Mouse (Mus musculus) kidney, postnatal 14 days (tissue): ENCODE measurements around the gene 1700030K09Rik.
A peak's percentile ranks its signal among the peaks of the same experiment; 100 is the strongest.

Experiments
- DNase-seq: peaks from one replicate; pipeline ENCODE4 v3.0.0; 2022; ENCODE audit warnings: mixed read lengths

1700030K09Rik gene

DNA sequence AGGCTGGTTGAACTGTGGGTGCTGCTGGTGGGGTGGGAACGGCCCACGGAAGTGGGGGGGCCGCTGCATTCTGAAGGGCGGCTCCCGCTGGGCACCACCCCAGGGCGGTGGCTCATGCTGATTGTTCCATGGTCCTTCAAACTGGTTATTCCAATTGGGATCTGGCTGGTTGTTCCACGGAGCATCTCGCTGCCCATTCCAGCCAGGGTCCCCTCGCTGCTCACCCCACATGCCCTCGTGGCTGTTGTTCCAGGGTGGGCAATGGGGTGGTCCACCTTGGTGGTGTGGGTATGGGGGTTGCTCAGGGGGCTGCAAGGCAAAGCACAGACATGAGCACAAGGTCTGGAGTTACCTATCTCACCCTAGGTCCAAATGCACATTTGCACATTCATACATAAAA, 20.5 kb downstream of the 1700030K09Rik start:
- no peak for DNase-seq

DNA sequence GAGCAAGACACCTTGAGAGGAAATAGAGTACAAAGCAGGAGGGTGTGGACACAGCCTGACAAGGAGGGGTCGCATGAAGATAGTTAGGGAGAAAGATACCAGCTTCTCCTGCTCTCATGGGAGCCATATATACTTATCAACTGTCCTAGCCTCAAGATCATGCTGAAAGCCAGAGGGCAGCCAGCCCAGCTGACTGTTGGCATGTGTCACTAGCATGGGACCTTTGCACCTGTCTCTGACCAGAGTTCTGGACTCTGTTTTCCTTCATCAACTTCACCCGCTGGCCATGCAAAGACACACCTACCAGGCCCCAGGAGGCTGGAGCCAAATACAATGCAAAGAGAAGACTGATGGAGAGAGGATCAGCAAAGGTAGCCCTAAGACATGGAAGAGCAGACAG, 25.6 kb downstream of the 1700030K09Rik start:
- DNase-seq: peak; percentile 29

GRCm38 (mm10) chr8:72469984-72470383, 26.3 kb downstream of the 1700030K09Rik start:
- no peak for DNase-seq

DNA sequence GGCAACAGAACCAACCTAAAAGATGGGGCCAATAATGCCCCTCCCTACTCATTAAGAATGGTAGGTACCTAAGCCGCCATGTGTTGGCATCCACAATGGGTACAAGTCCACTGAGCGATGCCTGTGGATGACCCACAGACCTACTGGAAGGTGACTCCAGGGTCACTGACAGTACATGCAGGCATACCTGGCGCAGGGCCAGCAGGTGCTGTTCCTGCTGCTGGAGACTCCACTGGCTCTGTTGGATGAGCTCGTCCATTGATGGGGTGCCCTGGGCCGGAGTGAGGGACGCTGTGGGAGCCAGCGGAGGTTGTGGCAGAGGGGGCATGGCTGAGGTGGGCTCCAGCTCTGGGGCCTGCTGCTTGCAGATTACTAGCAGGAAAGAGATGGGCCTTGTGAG, 27.0 kb downstream of the 1700030K09Rik start:
- DNase-seq: peak; percentile 22

GRCm38 (mm10) chr8:72474826-72475546, 31.3 kb downstream of the 1700030K09Rik start, which contains the start of gene Cherp:
Gene Cherp (minus strand): TSS chr8:72475226.
- DNase-seq: peak; percentile 98

- DNase-seq: peak; percentile 44
Measured at GRCm38 (mm10) chr8:72485456-72486199, 41.9 kb downstream of the 1700030K09Rik start.

DNA sequence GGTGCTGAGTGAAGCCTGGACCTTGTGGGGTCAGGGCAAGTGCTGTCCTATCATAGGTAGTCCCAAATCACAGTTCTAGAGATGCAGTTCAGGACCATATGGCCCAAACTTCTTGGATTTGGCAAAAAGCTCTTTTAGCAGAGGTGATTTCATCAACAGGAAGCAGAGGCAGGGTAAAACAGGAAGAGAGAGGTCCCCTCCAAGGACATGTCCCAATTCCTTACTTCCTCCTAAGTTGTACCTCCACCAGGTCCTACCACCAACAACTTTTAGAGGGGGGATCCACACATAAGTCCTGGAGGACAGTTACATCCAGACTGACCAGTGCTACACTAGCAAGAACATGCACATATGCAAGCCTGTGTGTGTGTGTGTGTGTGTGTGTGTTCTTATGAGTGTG, 43.3 kb downstream of the 1700030K09Rik start:
- no peak for DNase-seq

- DNase-seq: peak; percentile 24
Measured at GRCm38 (mm10) chr8:72491017-72491416, 47.3 kb downstream of the 1700030K09Rik start.

DNA sequence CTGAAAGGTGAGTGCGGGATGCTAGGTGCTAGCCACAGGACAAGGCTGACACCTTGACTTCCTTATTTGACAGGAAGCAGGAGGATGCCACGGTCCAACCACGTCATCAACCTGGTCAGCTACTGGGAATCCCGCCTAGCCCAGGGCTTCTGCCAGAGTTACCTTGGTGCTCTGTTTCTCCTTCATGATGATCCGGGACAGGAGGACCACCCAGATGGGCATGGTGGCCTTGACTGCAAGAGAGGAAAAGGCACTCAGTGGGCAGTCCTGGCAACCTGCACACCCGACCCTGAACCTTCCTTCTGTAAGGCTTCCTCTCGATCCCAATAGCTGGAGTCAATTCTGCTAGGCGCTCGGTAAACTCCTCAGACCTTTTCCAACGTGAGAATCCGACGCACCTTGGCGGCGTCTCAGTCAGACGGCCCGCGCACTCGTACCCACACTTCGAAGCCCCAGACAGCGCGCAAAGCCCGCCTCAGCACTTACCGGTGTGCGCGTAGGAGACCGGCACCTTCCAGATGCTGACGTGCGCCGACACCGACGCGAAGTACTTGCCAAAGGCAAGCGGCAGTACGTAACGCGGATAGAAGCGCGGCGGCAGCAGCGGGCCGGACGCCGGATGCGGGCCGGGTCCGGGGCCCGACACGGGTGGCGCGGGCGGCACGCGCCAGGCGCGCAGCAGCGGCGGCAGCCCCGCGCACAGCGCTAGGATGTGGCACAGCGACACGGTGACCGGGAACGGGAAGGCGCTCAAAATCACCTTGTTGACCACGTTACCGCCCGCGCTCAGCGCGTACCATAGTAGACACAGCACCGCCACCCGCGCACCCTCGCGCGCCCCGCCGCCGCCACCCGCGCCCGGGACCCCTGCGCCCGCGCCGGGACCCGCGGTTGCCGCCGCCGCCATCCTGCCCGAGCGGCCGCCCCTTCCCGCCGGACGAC, 48.3 kb downstream of the 1700030K09Rik start, which contains the start of gene Slc35e1:
Slc35e1 (minus strand) TSS at position 935 of the 942 bp plus-strand sequence.
- DNase-seq: peak; percentile 27

DNA sequence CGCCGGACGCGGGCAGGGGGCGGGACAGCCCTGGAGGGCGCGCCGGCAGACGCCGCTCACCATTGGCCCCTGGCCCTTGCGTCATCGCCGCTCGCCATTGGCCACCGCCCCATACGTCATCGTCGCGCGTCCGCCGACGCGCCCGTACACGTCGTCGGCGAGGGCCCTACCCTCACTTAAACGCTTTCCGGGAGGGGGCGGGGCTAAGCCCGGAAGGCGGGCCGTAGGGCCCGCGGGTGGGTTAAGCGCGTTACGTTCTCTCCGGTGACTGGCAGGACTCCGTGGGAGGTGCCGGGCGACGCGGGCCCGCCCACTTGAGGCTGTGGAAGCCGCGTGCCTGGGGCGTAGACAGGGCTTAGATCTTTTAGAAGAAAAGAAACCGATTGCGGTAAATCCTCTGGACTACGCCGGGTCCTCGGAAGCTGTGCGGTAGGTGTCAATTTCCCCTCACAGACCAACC, 49.0 kb downstream of the 1700030K09Rik start:
- DNase-seq: peak; percentile 100

DNA sequence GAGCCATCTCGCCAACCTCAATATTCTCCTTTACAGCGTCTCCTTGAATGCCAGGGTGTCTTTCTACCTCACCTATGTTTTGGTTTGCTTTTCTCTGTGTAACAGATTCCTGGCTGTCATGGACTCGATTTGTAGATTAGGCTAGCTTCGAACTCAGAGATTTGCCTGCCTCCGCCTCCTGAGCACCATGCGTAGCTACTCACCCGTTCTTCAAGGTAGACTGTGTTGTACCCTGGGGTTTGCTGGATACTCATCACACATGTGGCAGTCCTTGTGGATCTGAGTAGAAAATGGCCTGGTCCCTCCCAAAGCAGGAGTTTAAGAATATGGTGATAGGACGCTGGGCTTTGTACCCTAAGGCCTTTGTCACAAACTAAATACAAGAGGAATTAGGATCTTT, 49.7 kb downstream of the 1700030K09Rik start:
- no peak for DNase-seq

DNA sequence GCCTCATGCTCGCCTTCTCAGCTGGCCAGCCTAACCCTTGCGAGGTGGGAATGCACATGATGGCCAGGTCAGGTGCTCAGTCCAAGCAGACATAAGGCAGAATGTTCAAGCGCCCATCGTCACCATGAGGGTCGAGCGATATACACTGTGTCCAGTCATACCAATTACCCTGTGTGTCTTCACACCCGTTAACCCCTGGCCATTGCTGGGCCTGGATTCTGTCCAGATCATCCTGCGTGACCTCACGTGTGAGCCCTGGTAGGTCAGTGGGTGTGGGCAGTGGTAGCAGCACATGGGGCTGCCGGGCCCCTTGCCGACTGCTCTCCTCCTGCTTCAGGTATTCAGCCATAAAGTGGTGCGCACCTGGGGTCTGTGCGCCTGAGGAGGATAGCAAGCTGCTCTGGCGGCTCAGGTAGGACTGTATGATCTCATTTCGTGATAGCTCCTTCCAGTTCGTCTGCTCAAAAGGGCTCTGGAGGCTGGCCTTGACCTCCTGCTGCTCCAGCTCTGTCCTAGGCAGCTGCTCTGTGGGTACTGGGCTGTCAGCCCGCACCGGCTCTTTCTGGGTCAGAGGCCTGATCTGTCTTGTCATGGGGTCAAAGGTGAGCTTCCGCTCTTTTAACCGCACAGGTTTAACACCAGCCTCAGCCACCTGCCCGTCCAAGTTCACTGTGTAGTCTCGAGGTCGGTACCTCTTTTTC, 51.9 kb downstream of the 1700030K09Rik start:
- DNase-seq: no peak

GRCm38 (mm10) chr8:72496217-72496616, 52.5 kb downstream of the 1700030K09Rik start:
- DNase-seq: no peak

- no peak for DNase-seq
Measured at GRCm38 (mm10) chr8:72497911-72498310, 54.2 kb downstream of the 1700030K09Rik start.

DNA sequence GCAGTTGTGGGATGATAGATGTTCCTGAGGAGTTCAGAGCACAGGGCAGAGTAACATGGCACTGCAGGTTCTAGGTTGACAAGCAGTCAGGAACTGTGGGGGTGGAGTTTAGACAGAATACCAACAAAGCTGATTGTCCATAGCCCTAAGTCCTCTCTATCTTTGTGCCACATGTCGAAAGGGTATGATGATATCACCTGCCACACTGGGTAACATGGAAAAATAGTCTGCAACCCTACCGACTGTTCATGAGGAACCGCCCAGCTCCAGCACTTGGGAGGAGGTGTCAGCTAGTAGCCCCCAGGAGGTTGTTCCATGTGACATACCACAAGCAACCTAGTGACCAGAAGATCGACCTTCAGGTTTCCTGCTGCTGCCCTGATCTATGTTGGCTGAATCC, 54.8 kb downstream of the 1700030K09Rik start:
- no peak for DNase-seq

GRCm38 (mm10) chr8:72499521-72500284, 56.0 kb downstream of the 1700030K09Rik start:
- no peak for DNase-seq

- no peak for DNase-seq
Measured at GRCm38 (mm10) chr8:72500521-72500931, 56.8 kb downstream of the 1700030K09Rik start.

- DNase-seq: no peak
Measured at GRCm38 (mm10) chr8:72504137-72504536, 60.5 kb downstream of the 1700030K09Rik start.

- no peak for DNase-seq
Measured at GRCm38 (mm10) chr8:72504637-72505314, 61.1 kb downstream of the 1700030K09Rik start.

GRCm38 (mm10) chr8:72507505-72507904, 63.8 kb downstream of the 1700030K09Rik start:
- no peak for DNase-seq
